Mouse (Mus musculus) stomach, adult 2 months (tissue): ENCODE results near the gene Cplane1. TPM values are rescaled to one million over a fixed set of nuclear protein-coding genes. Genes with fewer than 3 reads are reported as not detected.

Experiments
- polyA plus RNA-seq: library from polyadenylated mRNA; depleted of rRNA; stranded (reverse); fragments of >200 nt; gene quantifications from 2 replicates; pipeline ENCODE4 v1.2.3, GENCODE M21; 2012; rRNA removed

Cplane1 gene
- 0.29 and 0.71 TPM in 2 replicates for polyA plus RNA-seq

DNA sequence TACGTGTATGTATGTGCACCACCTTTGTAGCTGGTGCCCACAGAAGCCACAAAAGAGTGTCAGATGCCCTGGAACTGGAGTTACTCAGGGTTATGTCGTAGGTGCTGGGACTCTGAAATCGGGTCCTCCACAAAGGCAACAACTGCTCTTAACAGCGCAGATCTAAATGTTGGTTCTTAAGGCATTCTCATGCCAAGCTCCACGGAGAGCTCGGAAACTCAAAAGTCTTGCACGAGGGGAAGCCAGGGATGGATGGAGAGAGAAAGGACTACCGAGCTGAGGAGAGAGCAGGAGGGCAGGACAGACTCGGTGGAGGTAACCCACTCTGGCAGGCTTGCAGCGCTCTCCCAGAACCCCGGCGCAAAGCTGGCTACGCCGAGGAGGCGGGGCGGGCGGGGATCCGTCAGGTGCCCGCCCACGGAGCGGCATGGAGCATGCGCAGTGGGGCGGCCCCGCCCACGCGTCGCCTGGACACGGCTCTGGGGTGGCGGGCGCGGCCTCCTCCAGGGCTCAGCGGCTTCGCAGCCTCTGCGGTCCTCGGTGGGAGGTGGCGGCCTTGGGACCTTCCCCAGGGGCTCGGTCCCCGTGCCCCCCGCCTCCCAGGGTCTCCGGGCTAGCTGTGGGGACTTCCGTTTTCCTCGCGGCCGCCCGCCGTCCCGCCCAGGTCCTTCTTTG lies at the start of gene Cplane1:
Gene Cplane1 (plus strand): TSS at position 516 of the 675 bp plus-strand sequence.

Other genes with a start within 250 kb of the Cplane1 start
- gene Wdr70, start 69.9 kb upstream of the Cplane1 start, polyA plus RNA-seq: 1.9 and 2.7 TPM in 2 replicates
- 0.39 and 1.5 TPM in 2 replicates for gene Nup155, start 59.8 kb upstream of the Cplane1 start, polyA plus RNA-seq